Mouse (Mus musculus) hindbrain, postnatal 0 days (tissue): ENCODE results near the gene Jph3. TPM values are rescaled to one million over a fixed set of nuclear protein-coding genes. Genes with fewer than 3 reads are reported as not detected.

Source experiments
- ATAC-seq: fragments of 200-750 bp; cut with Nextera tagmentation; 2 replicates; pipeline ENCODE4 v1.8.0; 2017; ENCODE audit warnings: mild to moderate bottlenecking, moderate TSS enrichment, moderate library complexity
- DNase-seq: peaks from one replicate; pipeline ENCODE4 v3.0.0-alpha.2; 2015; ENCODE audit warnings: low spot score
- H3K27ac ChIP-seq: fragments of 300-500 bp; sonication (generic); 2 replicates; pipeline ENCODE4 v1.5.1; 2014; ENCODE audit warnings: mild to moderate bottlenecking
- H3K27me3 ChIP-seq: fragments of 300-500 bp; sonication (generic); 2 replicates; pipeline ENCODE4 v1.6.1; 2014; ENCODE audit warnings: low read length, mixed read lengths; ENCODE audit not compliant: insufficient read depth
- H3K36me3 ChIP-seq: fragments of 300-500 bp; sonication (generic); 2 replicates; pipeline ENCODE4 v1.6.1; 2014; ENCODE audit warnings: low read length, mixed read lengths; ENCODE audit not compliant: insufficient read depth
- H3K4me1 ChIP-seq: fragments of 300-500 bp; sonication (generic); 2 replicates; pipeline ENCODE4 v1.6.1; 2014; ENCODE audit warnings: antibody characterized with exemption, low read length, mixed read lengths; ENCODE audit not compliant: insufficient read depth
- H3K4me2 ChIP-seq: fragments of 300-500 bp; sonication (generic); 2 replicates; pipeline ENCODE4 v1.6.1; 2014; ENCODE audit warnings: low read depth, mild to moderate bottlenecking, low read length, moderate library complexity, mixed read lengths
- H3K4me3 ChIP-seq: fragments of 300-500 bp; sonication (generic); 2 replicates; pipeline ENCODE4 v1.5.1; 2014; ENCODE audit warnings: low read length
- H3K9ac ChIP-seq: fragments of 300-500 bp; sonication (generic); replicated peaks from 2 replicates; pipeline ENCODE4 v1.6.1; 2014; ENCODE audit warnings: mild to moderate bottlenecking, low read length, moderate library complexity, mixed read lengths
- H3K9me3 ChIP-seq: fragments of 300-500 bp; sonication (generic); 2 replicates; pipeline ENCODE4 v1.6.1; 2016; ENCODE audit warnings: low read length, mixed read lengths
- CTCF ChIP-seq: IDR thresholded peaks from 2 replicates; pipeline ENCODE4 v1.5.1; 2016; ENCODE audit warnings: antibody characterized with exemption, control low read depth, low read depth
- WGBS: fragments of 180-500 bp; shearing (Covaris S2); extraction: QIAGEN DNeasy Blood & Tissue Kit; methylation state at CpG from one replicate; pipeline ENCODE4 v1.1.7; 2014; 5-methylcytosine and 5-hydroxymethylcytosine counted together
- polyA plus RNA-seq: library from polyadenylated mRNA; unstranded; fragments of >200 nt; fragmentation: Nextera tagmentation; extraction: Ambion mirVana; gene quantifications from 2 replicates; pipeline ENCODE4 v1.2.1, GENCODE M21; 2015
- total RNA-seq: library from RNA; depleted of rRNA; stranded (reverse); fragments of >200 nt; gene quantifications from 2 replicates; pipeline ENCODE4 v1.2.3, GENCODE M21; 2014; rRNA removed

Gene Jph3
- total and polyA plus RNA-seq, 2 experiments from 2014 or later, result 75.2 to 102 TPM

GRCm38 (mm10) chr8:121841242-121841641, 111.8 kb downstream of the Jph3 start:
- ATAC-seq, result peak; percentile 70

GRCm38 (mm10) chr8:121842064-121842955, 112.9 kb downstream of the Jph3 start:
- H3K9me3 ChIP-seq, result no peaks in the 10 kb centered on the region
- TF ChIP-seq CTCF, result no peak
- DNase-seq, result no peak
- no peak overlapping the region for H3K27ac ChIP-seq
- no peak overlapping the region for H3K4me2 ChIP-seq
- no peak overlapping the region for H3K9ac ChIP-seq
- no peak overlapping the region for H3K4me3 ChIP-seq
- WGBS, result 90% methylated on average over 8 of the region's 8 CpGs
- no peaks in the 10 kb centered on the region for H3K27me3 ChIP-seq
- no peaks in the 10 kb centered on the region for H3K36me3 ChIP-seq
- no peaks in the 10 kb centered on the region for H3K4me1 ChIP-seq
- no peak for ATAC-seq

More at GRCm38 (mm10) chr8:121841242-121841641, 111.8 kb downstream of the Jph3 start:
- Histone ChIP-seq H3K27ac (no peak overlapping the region), H3K4me1 (no peaks in the 10 kb centered on the region), H3K36me3 (no peaks in the 10 kb centered on the region), H3K4me2 (no peak overlapping the region), H3K9me3 (no peaks in the 10 kb centered on the region), H3K9ac (no peak overlapping the region), H3K4me3 (no peak overlapping the region), H3K27me3 (no peaks in the 10 kb centered on the region)
- WGBS, result 34% methylated on average over 8 of the region's 8 CpGs
- DNase-seq, result peak; percentile 68
- TF ChIP-seq CTCF, result peak; percentile 89

- TF ChIP-seq CTCF, result no peak
- Histone ChIP-seq H3K9ac (no peak overlapping the region), H3K4me3 (no peak overlapping the region), H3K36me3 (no peaks in the 10 kb centered on the region), H3K9me3 (no peaks in the 10 kb centered on the region), H3K27me3 (no peaks in the 10 kb centered on the region), H3K4me2 (no peak overlapping the region), H3K4me1 (no peaks in the 10 kb centered on the region), H3K27ac (no peak overlapping the region)
- DNase-seq, result no peak
- no peak for ATAC-seq
- WGBS, result 80% methylated on average over 3 of the region's 3 CpGs
Observed at GRCm38 (mm10) chr8:121843184-121843733, 113.8 kb downstream of the Jph3 start.

Other genes starting within 250 kb of the Jph3 start
- gene 1700018B08Rik, start 185.3 kb upstream of the Jph3 start, total RNA-seq, result 1.1 TPM in 1 of 2 replicates, not detected in the other
- gene 1700018B08Rik, start 185.3 kb upstream of the Jph3 start, polyA plus RNA-seq, result not detected in 2 replicates
- 70.4 and 77.4 TPM in 2 replicates for gene Fbxo31, start 150.8 kb upstream of the Jph3 start, total RNA-seq
- gene Fbxo31, start 150.8 kb upstream of the Jph3 start, polyA plus RNA-seq, result 33.2 and 34.9 TPM in 2 replicates
- gene Map1lc3b, start 139.3 kb upstream of the Jph3 start, total RNA-seq, result 274 and 288 TPM in 2 replicates
- gene Map1lc3b, start 139.3 kb upstream of the Jph3 start, polyA plus RNA-seq, result 346 and 360 TPM in 2 replicates
- gene Zcchc14, start 76.7 kb upstream of the Jph3 start, total RNA-seq, result 66.4 and 66.5 TPM in 2 replicates
- gene Zcchc14, start 76.7 kb upstream of the Jph3 start, polyA plus RNA-seq, result 13.9 and 14.3 TPM in 2 replicates
- 25.2 and 32.5 TPM in 2 replicates for gene Klhdc4, start 99.9 kb downstream of the Jph3 start, total RNA-seq
- 34.5 and 36.3 TPM in 2 replicates for gene Klhdc4, start 99.9 kb downstream of the Jph3 start, polyA plus RNA-seq
- 148 and 163 TPM in 2 replicates for gene Slc7a5, start 178.1 kb downstream of the Jph3 start, total RNA-seq
- gene Slc7a5, start 178.1 kb downstream of the Jph3 start, polyA plus RNA-seq, result 60.1 and 72.1 TPM in 2 replicates
- gene Car5a, start 215.3 kb downstream of the Jph3 start, total RNA-seq, result 0.42 TPM in 1 of 2 replicates, not detected in the other
- gene Car5a, start 215.3 kb downstream of the Jph3 start, polyA plus RNA-seq, result 0.23 and 0.50 TPM in 2 replicates
- gene Banp, start 220.1 kb downstream of the Jph3 start, total RNA-seq, result 59.7 and 62.5 TPM in 2 replicates
- gene Banp, start 220.1 kb downstream of the Jph3 start, polyA plus RNA-seq, result 22.5 and 22.8 TPM in 2 replicates